Mouse (Mus musculus) limb, embryonic 15.5 days (tissue): Measurements from ENCODE around the gene Mov10. TPM values are rescaled to one million over a fixed set of nuclear protein-coding genes. Genes with fewer than 3 reads are reported as not detected.
"Not testable (repeated sequence)": the region's sequence is repeated elsewhere in the genome, so short reads cannot be mapped to it uniquely, and the experiment has no call there.

Experiments
- ATAC-seq: fragments of 200-750 bp; cut with Nextera tagmentation; 2 replicates; pipeline ENCODE4 v1.8.0; 2017; ENCODE audit warnings: low read depth, moderate TSS enrichment; ENCODE audit not compliant: insufficient number of reproducible peaks, low FRiP score, low TSS enrichment
- H3K27ac ChIP-seq: fragments of 300-500 bp; sonication (generic); 2 replicates; pipeline ENCODE4 v1.5.1; 2015; ENCODE audit warnings: moderate library complexity, mild to moderate bottlenecking, inconsistent platforms
- H3K27me3 ChIP-seq: fragments of 300-500 bp; sonication (generic); 2 replicates; pipeline ENCODE4 v1.6.1; 2015; ENCODE audit warnings: inconsistent platforms
- H3K36me3 ChIP-seq: fragments of 300-500 bp; sonication (generic); 2 replicates; pipeline ENCODE4 v1.6.1; 2015; ENCODE audit warnings: inconsistent platforms
- H3K4me1 ChIP-seq: fragments of 300-500 bp; sonication (generic); 2 replicates; pipeline ENCODE4 v1.6.1; 2015; ENCODE audit warnings: inconsistent platforms
- H3K4me2 ChIP-seq: fragments of 300-500 bp; sonication (generic); 2 replicates; pipeline ENCODE4 v1.6.1; 2015; ENCODE audit warnings: mild to moderate bottlenecking, inconsistent platforms
- H3K4me3 ChIP-seq: fragments of 300-500 bp; sonication (generic); 2 replicates; pipeline ENCODE4 v1.5.1; 2015; ENCODE audit warnings: mild to moderate bottlenecking, inconsistent platforms
- H3K9ac ChIP-seq: fragments of 300-500 bp; sonication (generic); 2 replicates; pipeline ENCODE4 v1.6.1; 2015; ENCODE audit warnings: inconsistent platforms
- H3K9me3 ChIP-seq: fragments of 300-500 bp; sonication (generic); 2 replicates; pipeline ENCODE4 v1.6.1; 2016; ENCODE audit warnings: inconsistent platforms
- WGBS: fragments of 180-500 bp; shearing (Covaris S2); methylation state at CpG from one replicate; pipeline ENCODE4 v1.1.7; 2015; 5-methylcytosine and 5-hydroxymethylcytosine counted together
- polyA plus RNA-seq: library from polyadenylated mRNA; unstranded; fragments of >200 nt; fragmentation: Nextera tagmentation; extraction: Ambion mirVana; gene quantifications from 2 replicates; pipeline ENCODE4 v1.2.1, GENCODE M21; 2015

The Mov10 gene
- polyA plus RNA-seq, 1 experiment from 2014 or later = 50.7 TPM

- Histone ChIP-seq H3K27ac (no peak overlapping the region), H3K9ac (no peak overlapping the region), H3K9me3 (no peaks in the 10 kb centered on the region), H3K4me3 (no peak overlapping the region), H3K4me1 (no peaks in the 10 kb centered on the region), H3K36me3 (peaks cover 58% of the 10 kb centered on the region), H3K4me2 (no peak overlapping the region), H3K27me3 (no peaks in the 10 kb centered on the region)
- 88% methylated on average over 3 of the region's 3 CpGs for WGBS
- no peak for ATAC-seq
Observed at GRCm38 (mm10) chr3:104835797-104836196, 17.4 kb upstream of the Mov10 start.

GRCm38 (mm10) chr3:104822413-104822812 is 4.0 kb upstream of the Mov10 start:
- H3K27ac ChIP-seq = no peak overlapping the region
- H3K36me3 ChIP-seq = peaks cover 24% of the 10 kb centered on the region
- ATAC-seq = no peak
- H3K27me3 ChIP-seq = no peaks in the 10 kb centered on the region
- H3K4me3 ChIP-seq = no peak overlapping the region
- WGBS = 79% methylated on average over 3 of the region's 3 CpGs
- no peak overlapping the region for H3K9ac ChIP-seq
- no peak overlapping the region for H3K4me2 ChIP-seq
- H3K9me3 ChIP-seq = no peaks in the 10 kb centered on the region
- peaks cover 6% of the 10 kb centered on the region for H3K4me1 ChIP-seq

- no peak for ATAC-seq
- Histone ChIP-seq H3K36me3 (peaks cover 16% of the 10 kb centered on the region), H3K9me3 (no peaks in the 10 kb centered on the region), H3K4me2 (no peak overlapping the region), H3K9ac (no peak overlapping the region), H3K4me1 (peaks cover 19% of the 10 kb centered on the region), H3K4me3 (no peak overlapping the region), H3K27me3 (no peaks in the 10 kb centered on the region), H3K27ac (no peak overlapping the region)
- 47% methylated on average over 1 of the region's 1 CpGs for WGBS
Observed at GRCm38 (mm10) chr3:104820426-104820825, 2.1 kb upstream of the Mov10 start.

GRCm38 (mm10) chr3:104818749-104819134 is 379 bp upstream of the Mov10 start:
- Histone ChIP-seq H3K9me3 (no peaks in the 10 kb centered on the region), H3K4me1 (peaks cover 19% of the 10 kb centered on the region), H3K36me3 (peaks cover 11% of the 10 kb centered on the region; the same call in 1 of the 2 replicates), H3K4me2 (peak overlapping the region; percentile 70), H3K9ac (0 out of 2 replicates have a peak overlapping the region, but pooled peaks have one; percentile 93), H3K27ac (peak overlapping the region; percentile 97), H3K4me3 (peak overlapping the region; percentile 75), H3K27me3 (no peaks in the 10 kb centered on the region)
- no peak for ATAC-seq
- WGBS = 1% methylated on average over 3 of the region's 3 CpGs

GRCm38 (mm10) chr3:104817481-104817990 is 827 bp downstream of the Mov10 start:
- H3K9ac ChIP-seq = peak overlapping the region; percentile 93
- no peaks in the 10 kb centered on the region for H3K9me3 ChIP-seq
- under 1% methylated on average over 46 of the region's 46 CpGs for WGBS
- H3K4me1 ChIP-seq = peaks cover 19% of the 10 kb centered on the region
- ATAC-seq = peak; percentile 74
- no peaks in the 10 kb centered on the region for H3K27me3 ChIP-seq
- H3K36me3 ChIP-seq = peaks cover 10% of the 10 kb centered on the region; the same call in 1 of the 2 replicates
- H3K4me2 ChIP-seq = peak overlapping the region; percentile 70
- H3K27ac ChIP-seq = peak overlapping the region; percentile 97
- peak overlapping the region; percentile 75 for H3K4me3 ChIP-seq

GRCm38 (mm10) chr3:104816130-104816529 is 2.2 kb downstream of the Mov10 start:
- H3K9ac ChIP-seq = no peak overlapping the region
- no peak overlapping the region for H3K4me2 ChIP-seq
- H3K9me3 ChIP-seq = no peaks in the 10 kb centered on the region
- 95% methylated on average over 7 of the region's 7 CpGs for WGBS
- no peak overlapping the region for H3K27ac ChIP-seq
- 0 out of 2 replicates have a peak, but pooled peaks cover 2% of the 10 kb centered on the region for H3K36me3 ChIP-seq
- H3K4me1 ChIP-seq = peaks cover 19% of the 10 kb centered on the region
- H3K4me3 ChIP-seq = no peak overlapping the region
- ATAC-seq = no peak
- no peaks in the 10 kb centered on the region for H3K27me3 ChIP-seq

- Histone ChIP-seq H3K36me3 (no peaks in the 10 kb centered on the region), H3K9me3 (no peaks in the 10 kb centered on the region), H3K4me3 (no peak overlapping the region), H3K27ac (no peak overlapping the region), H3K4me2 (no peak overlapping the region), H3K27me3 (no peaks in the 10 kb centered on the region), H3K4me1 (peaks cover 19% of the 10 kb centered on the region), H3K9ac (no peak overlapping the region)
- WGBS = 92% methylated on average over 2 of the region's 2 CpGs
- no peak for ATAC-seq
Observed at GRCm38 (mm10) chr3:104815346-104815745, 3.0 kb downstream of the Mov10 start.

GRCm38 (mm10) chr3:104814746-104815145 is 3.6 kb downstream of the Mov10 start:
- no peak overlapping the region for H3K9ac ChIP-seq
- H3K4me3 ChIP-seq = no peak overlapping the region
- no peak overlapping the region for H3K27ac ChIP-seq
- no peak for ATAC-seq
- 92% methylated on average over 1 of the region's 1 CpGs for WGBS
- H3K36me3 ChIP-seq = no peaks in the 10 kb centered on the region
- no peak overlapping the region for H3K4me2 ChIP-seq
- no peaks in the 10 kb centered on the region for H3K27me3 ChIP-seq
- H3K4me1 ChIP-seq = peaks cover 19% of the 10 kb centered on the region
- no peaks in the 10 kb centered on the region for H3K9me3 ChIP-seq

GRCm38 (mm10) chr3:104813227-104813626 is 5.1 kb downstream of the Mov10 start:
- ATAC-seq, H3K4me2 ChIP-seq, H3K27me3 ChIP-seq, H3K36me3 ChIP-seq, H3K9me3 ChIP-seq, H3K4me3 ChIP-seq, H3K9ac ChIP-seq, H3K27ac ChIP-seq: not testable (repeated sequence)
- H3K4me1 ChIP-seq = peaks cover 13% of the 10 kb centered on the region
- WGBS = 93% methylated on average over 7 of the region's 7 CpGs

GRCm38 (mm10) chr3:104812254-104812653 is 6.1 kb downstream of the Mov10 start:
- Histone ChIP-seq H3K27ac (no peak overlapping the region), H3K9ac (no peak overlapping the region), H3K4me2 (no peak overlapping the region), H3K27me3 (no peaks in the 10 kb centered on the region), H3K36me3 (no peaks in the 10 kb centered on the region), H3K4me3 (no peak overlapping the region), H3K9me3 (no peaks in the 10 kb centered on the region), H3K4me1 (peaks cover 11% of the 10 kb centered on the region)
- ATAC-seq = no peak
- 87% methylated on average over 4 of the region's 4 CpGs for WGBS

- Histone ChIP-seq H3K4me1 (peaks cover 6% of the 10 kb centered on the region), H3K9me3 (no peaks in the 10 kb centered on the region), H3K36me3 (peaks cover 3% of the 10 kb centered on the region; the same call in 1 of the 2 replicates), H3K4me2 (no peak overlapping the region), H3K4me3 (no peak overlapping the region), H3K9ac (no peak overlapping the region), H3K27ac (no peak overlapping the region), H3K27me3 (no peaks in the 10 kb centered on the region)
- ATAC-seq = no peak
- 30% methylated on average over 3 of the region's 3 CpGs for WGBS
Observed at GRCm38 (mm10) chr3:104811752-104812151, 6.6 kb downstream of the Mov10 start.

- no peaks in the 10 kb centered on the region for H3K27me3 ChIP-seq
- ATAC-seq = no peak
- no peak overlapping the region for H3K9ac ChIP-seq
- no peak overlapping the region for H3K4me2 ChIP-seq
- no peak overlapping the region for H3K27ac ChIP-seq
- WGBS = 80% methylated on average over 9 of the region's 9 CpGs
- H3K9me3 ChIP-seq = no peaks in the 10 kb centered on the region
- no peaks in the 10 kb centered on the region for H3K4me1 ChIP-seq
- no peak overlapping the region for H3K4me3 ChIP-seq
- H3K36me3 ChIP-seq = peaks cover 45% of the 10 kb centered on the region
Observed at GRCm38 (mm10) chr3:104805539-104805938, 12.8 kb downstream of the Mov10 start.

- H3K27ac ChIP-seq = no peak overlapping the region
- H3K9ac ChIP-seq = no peak overlapping the region
- no peaks in the 10 kb centered on the region for H3K4me1 ChIP-seq
- peaks cover 58% of the 10 kb centered on the region for H3K36me3 ChIP-seq
- WGBS = 96% methylated on average over 10 of the region's 10 CpGs
- H3K4me2 ChIP-seq = no peak overlapping the region
- no peak overlapping the region for H3K4me3 ChIP-seq
- no peak for ATAC-seq
- no peaks in the 10 kb centered on the region for H3K9me3 ChIP-seq
- H3K27me3 ChIP-seq = no peaks in the 10 kb centered on the region
Observed at GRCm38 (mm10) chr3:104804312-104804711, 14.1 kb downstream of the Mov10 start.
